Mouse (Mus musculus) hindbrain, embryonic 14.5 days (tissue): Measurements from ENCODE around the gene Ythdf2. TPM values are rescaled to one million over a fixed set of nuclear protein-coding genes. Genes with fewer than 3 reads are reported as not detected.

Source experiments
- ATAC-seq: fragments of 200-750 bp; cut with Nextera tagmentation; 2 replicates; pipeline ENCODE4 v1.8.0; 2017; ENCODE audit warnings: moderate number of reproducible peaks, mild to moderate bottlenecking, moderate TSS enrichment, moderate library complexity; ENCODE audit not compliant: low FRiP score
- DNase-seq: peaks from one replicate; pipeline ENCODE4 v3.0.0-alpha.2; 2015; ENCODE audit warnings: low spot score
- H3K27ac ChIP-seq: fragments of 300-500 bp; sonication (generic); 2 replicates; pipeline ENCODE4 v1.5.1; 2014; ENCODE audit warnings: mild to moderate bottlenecking, moderate library complexity
- H3K27me3 ChIP-seq: fragments of 300-500 bp; sonication (generic); 2 replicates; pipeline ENCODE4 v1.6.1; 2014; ENCODE audit warnings: mild to moderate bottlenecking, low read length, mixed read lengths; ENCODE audit not compliant: control insufficient read depth, insufficient read depth
- H3K36me3 ChIP-seq: fragments of 300-500 bp; sonication (generic); replicated peaks from 2 replicates; pipeline ENCODE4 v1.6.1; 2014; ENCODE audit not compliant: control insufficient read depth, insufficient read depth
- H3K4me1 ChIP-seq: fragments of 300-500 bp; sonication (generic); replicated peaks from 2 replicates; pipeline ENCODE4 v1.6.1; 2014; ENCODE audit warnings: antibody characterized with exemption, low read length, mixed read lengths; ENCODE audit not compliant: control insufficient read depth, insufficient read depth
- H3K4me2 ChIP-seq: fragments of 300-500 bp; sonication (generic); replicated peaks from 2 replicates; pipeline ENCODE4 v1.6.1; 2014; ENCODE audit warnings: mild to moderate bottlenecking, moderate library complexity
- H3K4me3 ChIP-seq: fragments of 300-500 bp; sonication (generic); replicated peaks from 2 replicates; pipeline ENCODE4 v1.5.1; 2014; ENCODE audit warnings: mild to moderate bottlenecking, low read length
- H3K9ac ChIP-seq: fragments of 300-500 bp; sonication (generic); 2 replicates; pipeline ENCODE4 v1.6.1; 2014
- H3K9me3 ChIP-seq: fragments of 300-500 bp; sonication (generic); 2 replicates; pipeline ENCODE4 v1.6.1; 2016; ENCODE audit warnings: low read length; ENCODE audit not compliant: control insufficient read depth
- WGBS: fragments of 180-500 bp; shearing (Covaris S2); extraction: QIAGEN DNeasy Blood & Tissue Kit; methylation state at CpG from one replicate; pipeline ENCODE4 v1.1.7; 2014; 5-methylcytosine and 5-hydroxymethylcytosine counted together
- polyA plus RNA-seq: library from polyadenylated mRNA; unstranded; fragments of >200 nt; fragmentation: Nextera tagmentation; extraction: Ambion mirVana; gene quantifications from 2 replicates; pipeline ENCODE4 v1.2.1, GENCODE M21; 2014

Gene Ythdf2
- polyA plus RNA-seq, 1 experiment from 2014 or later, result 122 TPM

DNA sequence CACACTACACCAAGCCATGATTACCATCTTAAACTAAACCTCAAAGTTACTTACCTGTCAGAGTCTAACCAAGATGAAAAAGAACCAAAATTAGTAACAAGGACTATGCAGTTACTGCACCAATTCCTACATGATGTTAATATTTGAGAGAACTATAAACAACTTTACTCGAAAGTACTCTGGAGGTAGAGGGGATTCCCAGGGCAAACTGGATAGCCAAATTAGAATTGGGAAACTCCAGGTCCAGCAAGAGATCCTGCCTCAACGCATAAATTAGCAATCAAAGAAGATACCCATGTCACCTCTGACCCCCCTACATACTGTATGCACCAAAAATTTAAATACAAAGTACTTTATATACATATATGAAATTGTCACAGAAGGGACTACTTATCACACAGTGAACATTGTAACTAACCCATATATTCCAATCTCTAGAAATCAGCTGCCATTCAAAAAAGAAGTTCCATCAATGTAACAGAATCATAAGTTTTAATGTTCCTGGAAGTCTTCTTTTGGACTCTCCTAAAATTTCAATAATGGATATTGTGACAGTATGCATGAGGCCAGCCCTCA is 24.2 kb downstream of the Ythdf2 start:
- Histone ChIP-seq H3K4me2 (no peak overlapping the region), H3K4me3 (no peak overlapping the region), H3K9ac (no peak overlapping the region), H3K36me3 (peaks cover 40% of the 10 kb centered on the region), H3K27ac (no peak overlapping the region), H3K27me3 (no peaks in the 10 kb centered on the region), H3K4me1 (no peaks in the 10 kb centered on the region), H3K9me3 (no peaks in the 10 kb centered on the region)
- DNase-seq (no peak), ATAC-seq (no peak)
- 96% methylated on average over 2 of the region's 2 CpGs for WGBS

GRCm38 (mm10) chr4:132183162-132183561 is 28.9 kb downstream of the Ythdf2 start:
- Histone ChIP-seq H3K4me1 (no peaks in the 10 kb centered on the region), H3K4me3 (no peak overlapping the region), H3K27me3 (no peaks in the 10 kb centered on the region), H3K9ac (no peak overlapping the region), H3K27ac (no peak overlapping the region), H3K36me3 (peaks cover 50% of the 10 kb centered on the region), H3K9me3 (no peaks in the 10 kb centered on the region), H3K4me2 (no peak overlapping the region)
- ATAC-seq, result no peak
- DNase-seq, result no peak
- 91% methylated on average over 3 of the region's 3 CpGs for WGBS

- no peak for ATAC-seq
- no peak overlapping the region for H3K4me2 ChIP-seq
- no peaks in the 10 kb centered on the region for H3K9me3 ChIP-seq
- H3K9ac ChIP-seq, result no peak overlapping the region
- peaks cover 50% of the 10 kb centered on the region for H3K36me3 ChIP-seq
- 67% methylated on average over 22 of the region's 22 CpGs for WGBS
- no peaks in the 10 kb centered on the region for H3K27me3 ChIP-seq
- H3K4me3 ChIP-seq, result no peak overlapping the region
- H3K4me1 ChIP-seq, result no peaks in the 10 kb centered on the region
- DNase-seq, result no peak
- no peak overlapping the region for H3K27ac ChIP-seq
Measured at GRCm38 (mm10) chr4:132181721-132182658, 30.1 kb downstream of the Ythdf2 start.

DNA sequence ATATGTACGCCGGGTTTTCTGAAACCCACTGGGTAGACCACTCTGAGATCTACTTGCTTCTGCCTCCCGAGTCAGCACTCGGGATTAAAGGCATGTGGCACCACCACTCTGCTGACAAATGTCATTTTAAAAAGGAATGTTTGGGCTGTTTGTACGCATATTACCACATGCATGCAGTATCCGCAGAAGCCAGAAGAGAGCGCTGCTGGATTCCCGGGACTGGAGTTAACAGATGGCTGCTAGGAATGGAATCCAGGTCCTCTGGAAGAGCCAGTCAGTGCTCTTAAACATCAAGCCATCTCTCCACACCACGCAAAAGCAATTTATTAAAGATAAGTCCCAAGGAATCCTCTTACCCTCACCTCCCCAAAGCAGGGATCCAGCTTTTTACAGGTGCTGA is 31.4 kb downstream of the Ythdf2 start:
- 78% methylated on average over 9 of the region's 9 CpGs for WGBS
- no peak overlapping the region for H3K4me2 ChIP-seq
- no peaks in the 10 kb centered on the region for H3K27me3 ChIP-seq
- H3K9ac ChIP-seq, result no peak overlapping the region
- H3K27ac ChIP-seq, result no peak overlapping the region
- peaks cover 44% of the 10 kb centered on the region for H3K36me3 ChIP-seq
- H3K9me3 ChIP-seq, result no peaks in the 10 kb centered on the region
- H3K4me1 ChIP-seq, result no peaks in the 10 kb centered on the region
- DNase-seq (peak; percentile 33), ATAC-seq (no peak)
- H3K4me3 ChIP-seq, result no peak overlapping the region

DNA sequence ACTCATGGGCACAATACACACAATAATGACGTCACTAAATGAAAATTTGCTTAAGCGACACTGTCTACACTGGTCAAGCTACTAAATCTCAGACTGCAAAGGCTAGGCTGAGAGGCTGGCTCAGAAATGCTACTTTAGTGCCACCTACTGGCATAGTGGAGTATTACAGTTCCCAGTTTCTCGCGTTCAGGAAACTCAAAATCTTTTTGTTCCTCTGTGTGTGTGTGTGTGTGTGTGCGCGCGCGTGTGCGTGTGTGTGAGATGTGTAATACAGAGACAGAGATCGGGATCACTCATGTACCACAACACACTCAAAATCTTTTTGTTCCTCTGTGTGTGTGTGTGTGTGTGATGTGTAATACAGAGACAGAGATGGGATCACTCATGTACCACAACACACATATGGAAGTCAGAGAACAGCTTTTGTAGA is 33.5 kb downstream of the Ythdf2 start:
- Histone ChIP-seq H3K9ac (no peak overlapping the region), H3K27ac (no peak overlapping the region), H3K4me3 (no peak overlapping the region), H3K9me3 (no peaks in the 10 kb centered on the region), H3K27me3 (no peaks in the 10 kb centered on the region), H3K4me2 (no peak overlapping the region), H3K4me1 (no peaks in the 10 kb centered on the region), H3K36me3 (peaks cover 25% of the 10 kb centered on the region)
- 10% methylated on average over 10 of the region's 10 CpGs for WGBS
- peak; percentile 80 for ATAC-seq
- peak; percentile 92 for DNase-seq

DNA sequence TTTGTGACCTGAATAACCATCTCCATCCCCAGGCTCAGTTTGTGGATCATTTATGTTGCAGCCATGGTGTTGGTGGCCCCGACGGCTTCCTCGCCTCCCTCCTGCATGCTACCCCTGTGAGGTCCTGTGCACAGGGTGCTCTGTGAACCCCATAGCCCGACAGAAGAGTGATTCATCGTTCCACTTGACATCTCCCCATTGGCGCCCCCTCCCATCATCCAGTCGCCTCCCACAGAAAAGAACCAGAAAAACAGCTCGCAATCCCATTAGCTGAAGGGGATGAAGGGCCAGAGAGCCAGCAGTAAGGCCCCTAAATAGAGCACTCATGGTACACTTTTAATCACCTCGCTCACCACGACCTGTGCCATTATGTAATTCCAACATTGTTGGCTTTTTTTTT is 35.6 kb downstream of the Ythdf2 start:
- H3K27me3 ChIP-seq, result no peaks in the 10 kb centered on the region
- no peaks in the 10 kb centered on the region for H3K9me3 ChIP-seq
- no peaks in the 10 kb centered on the region for H3K4me1 ChIP-seq
- DNase-seq, result no peak
- no peak overlapping the region for H3K4me3 ChIP-seq
- ATAC-seq, result no peak
- no peak overlapping the region for H3K9ac ChIP-seq
- no peak overlapping the region for H3K27ac ChIP-seq
- H3K4me2 ChIP-seq, result no peak overlapping the region
- peaks cover 3% of the 10 kb centered on the region; the same call in 1 of the 2 replicates for H3K36me3 ChIP-seq
- 57% methylated on average over 10 of the region's 10 CpGs for WGBS

- Histone ChIP-seq H3K9ac (no peak overlapping the region), H3K4me2 (no peak overlapping the region), H3K36me3 (no peaks in the 10 kb centered on the region), H3K4me3 (no peak overlapping the region), H3K27me3 (no peaks in the 10 kb centered on the region), H3K27ac (no peak overlapping the region), H3K4me1 (peaks cover 6% of the 10 kb centered on the region; the same call in 1 of the 2 replicates), H3K9me3 (no peaks in the 10 kb centered on the region)
- 21% methylated on average over 7 of the region's 7 CpGs for WGBS
- no peak for ATAC-seq
- no peak for DNase-seq
Measured at GRCm38 (mm10) chr4:132170891-132171290, 41.2 kb downstream of the Ythdf2 start.

DNA sequence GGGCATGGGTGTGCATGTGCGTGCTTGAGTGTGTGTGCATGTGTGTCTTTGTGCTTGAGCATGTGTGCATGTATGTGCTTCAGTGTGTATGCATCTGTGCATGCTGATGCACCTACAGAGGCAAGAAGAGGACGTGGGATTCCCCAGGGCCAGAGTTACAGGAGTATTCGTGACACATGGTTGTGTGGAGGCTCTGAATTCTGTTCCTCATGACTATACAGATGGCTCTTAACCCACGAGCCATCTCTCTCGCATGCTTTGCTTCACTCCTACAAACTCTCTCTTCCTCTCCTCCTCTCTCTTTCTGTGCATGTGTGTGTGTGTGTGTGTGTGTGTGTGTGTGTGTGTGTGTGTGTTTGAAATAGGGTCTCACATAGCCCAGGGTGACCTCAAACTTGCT is 42.3 kb downstream of the Ythdf2 start:
- Histone ChIP-seq H3K9me3 (no peaks in the 10 kb centered on the region), H3K27ac (no peak overlapping the region), H3K9ac (no peak overlapping the region), H3K4me1 (peaks cover 6% of the 10 kb centered on the region; the same call in 1 of the 2 replicates), H3K4me3 (no peak overlapping the region), H3K4me2 (no peak overlapping the region), H3K36me3 (no peaks in the 10 kb centered on the region), H3K27me3 (no peaks in the 10 kb centered on the region)
- no peak for DNase-seq
- no peak for ATAC-seq
- WGBS, result 83% methylated on average over 5 of the region's 5 CpGs

DNA sequence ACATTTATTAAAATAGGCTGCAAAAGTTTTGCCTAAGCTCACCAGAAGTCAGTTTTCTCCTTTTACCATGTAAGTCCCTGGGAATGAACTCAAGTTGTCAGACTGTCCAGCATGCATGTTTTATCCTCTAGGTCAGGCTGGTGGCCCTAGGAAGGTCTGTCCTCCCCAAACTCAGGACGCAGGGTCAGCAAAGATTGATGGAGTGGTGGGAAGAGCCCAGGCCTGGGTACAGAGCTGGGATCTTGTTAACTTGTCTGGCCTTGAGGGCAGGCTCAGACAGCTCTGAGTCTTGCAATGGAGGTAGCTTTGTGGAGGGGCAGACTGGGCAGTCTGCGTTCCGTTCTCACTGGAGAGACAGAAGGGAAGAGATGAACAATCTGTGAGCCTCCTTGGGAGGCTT is 42.8 kb downstream of the Ythdf2 start:
- no peak overlapping the region for H3K4me3 ChIP-seq
- no peak overlapping the region for H3K9ac ChIP-seq
- H3K36me3 ChIP-seq, result no peaks in the 10 kb centered on the region
- H3K27ac ChIP-seq, result no peak overlapping the region
- ATAC-seq, result no peak
- no peak for DNase-seq
- H3K4me2 ChIP-seq, result no peak overlapping the region
- WGBS, result 93% methylated on average over 3 of the region's 3 CpGs
- H3K27me3 ChIP-seq, result no peaks in the 10 kb centered on the region
- no peaks in the 10 kb centered on the region for H3K9me3 ChIP-seq
- H3K4me1 ChIP-seq, result peaks cover 6% of the 10 kb centered on the region; the same call in 1 of the 2 replicates
